Mouse (Mus musculus): Measurements from ENCODE around the gene Rnf32. TPM values are rescaled to one million over a fixed set of nuclear protein-coding genes. Genes with fewer than 3 reads are reported as not detected.

Rnf32 gene
- polyA plus RNA-seq (2015; fragmentation: Nextera tagmentation; extraction: Ambion mirVana), result 2.6 and 2.9 TPM in 2 replicates

DNA sequence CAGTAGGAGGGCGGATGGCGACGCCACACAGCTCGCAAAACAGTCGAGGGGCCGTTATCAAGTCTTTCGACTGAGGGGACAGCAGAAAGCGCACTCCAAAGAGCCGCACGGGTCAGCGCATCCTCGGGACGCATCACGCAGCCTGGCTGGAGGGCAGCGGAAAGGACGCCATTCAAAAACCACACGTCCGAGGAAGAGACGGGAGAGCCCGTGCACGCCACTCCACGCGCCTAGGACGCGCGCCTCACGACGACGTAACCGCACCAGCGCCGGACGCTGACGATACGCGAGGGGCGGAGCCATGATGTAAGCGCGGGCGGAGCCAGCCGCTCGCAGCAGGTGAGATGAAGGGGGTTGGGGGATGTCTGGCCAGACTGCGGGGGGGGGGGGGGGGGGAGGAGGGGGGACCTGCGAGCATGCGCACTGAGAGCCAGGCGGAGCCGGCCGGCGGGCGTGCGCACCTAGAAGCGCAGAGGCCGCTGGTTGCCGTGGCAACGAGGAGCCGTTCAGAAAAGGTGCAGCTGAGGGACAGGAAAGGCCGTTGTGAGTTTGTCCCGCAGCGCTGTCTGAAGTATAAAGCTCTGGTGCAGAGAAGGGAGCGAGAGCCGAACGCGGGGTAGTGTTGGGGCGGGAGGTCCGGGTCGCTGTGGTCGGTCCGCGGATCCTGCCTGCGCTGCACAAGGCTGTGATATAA lies at the start of gene Rnf32:
TSS of gene Rnf32 (plus strand) at position 423 of the 694 bp plus-strand sequence.
- peak within 1 kb of the TSS; percentile 84 for H3K4me2 ChIP-seq
- peak within 1 kb of the TSS; percentile 69 for H3K27ac ChIP-seq (replicated peaks)
- peak; percentile 88 for ATAC-seq (ENCODE audit: extremely low read depth, insufficient number of reproducible peaks, low FRiP score, low TSS enrichment)
- H3K4me3 ChIP-seq, result peak within 1 kb of the TSS; percentile 74
- H3K4me1 ChIP-seq, result peaks cover 11% of the 10 kb centered on the region
- no peaks in the 10 kb centered on the region for H3K27me3 ChIP-seq (replicated peaks)
- H3K9ac ChIP-seq, result peak within 1 kb of the TSS; percentile 86
- no peaks in the 10 kb centered on the region for H3K36me3 ChIP-seq
- H3K9me3 ChIP-seq, result no peaks in the 10 kb centered on the region
- under 1% methylated on average over 61 of the region's 70 CpGs for WGBS

DNA sequence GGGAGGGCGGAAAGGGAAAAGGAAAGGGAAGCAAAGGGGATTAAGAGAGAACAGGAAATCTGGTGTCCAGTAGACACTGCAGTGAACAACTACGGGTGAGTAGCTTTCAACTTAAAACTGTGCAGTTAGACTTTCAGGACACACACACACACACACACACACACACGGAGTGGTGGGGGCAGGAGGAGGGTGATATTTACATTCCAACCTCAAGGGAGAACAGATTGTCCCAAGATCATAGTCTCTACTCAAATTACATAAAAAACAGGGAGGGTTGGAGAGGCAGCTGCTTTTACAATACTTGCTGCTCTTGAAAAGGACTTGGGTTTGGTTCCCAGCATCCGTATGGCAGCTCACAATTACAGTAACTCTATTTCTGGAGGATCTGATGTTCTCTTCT lies 45.6 kb upstream of the Rnf32 start:
- H3K27ac ChIP-seq (replicated peaks), result no peak overlapping the region
- H3K36me3 ChIP-seq, result no peaks in the 10 kb centered on the region
- no peaks in the 10 kb centered on the region for H3K9me3 ChIP-seq
- H3K4me2 ChIP-seq, result no peak overlapping the region
- H3K27me3 ChIP-seq (replicated peaks), result no peaks in the 10 kb centered on the region
- no peak overlapping the region for H3K4me3 ChIP-seq
- ATAC-seq (ENCODE audit: extremely low read depth, insufficient number of reproducible peaks, low FRiP score, low TSS enrichment), result no peak
- no peaks in the 10 kb centered on the region for H3K4me1 ChIP-seq
- WGBS, result 55% methylated on average over 4 of the region's 4 CpGs
- no peak overlapping the region for H3K9ac ChIP-seq

GRCm38 (mm10) chr5:29159849-29160248 lies 35.9 kb upstream of the Rnf32 start:
- Histone ChIP-seq H3K4me2 (no peak overlapping the region), H3K9ac (no peak overlapping the region), H3K4me3 (no peak overlapping the region), H3K36me3 (no peaks in the 10 kb centered on the region), H3K9me3 (no peaks in the 10 kb centered on the region), H3K27ac (replicated peaks) (no peak overlapping the region), H3K4me1 (no peaks in the 10 kb centered on the region), H3K27me3 (replicated peaks) (no peaks in the 10 kb centered on the region)
- WGBS, result 45% methylated on average over 1 of the region's 1 CpGs
- ATAC-seq (ENCODE audit: extremely low read depth, insufficient number of reproducible peaks, low FRiP score, low TSS enrichment), result no peak

DNA sequence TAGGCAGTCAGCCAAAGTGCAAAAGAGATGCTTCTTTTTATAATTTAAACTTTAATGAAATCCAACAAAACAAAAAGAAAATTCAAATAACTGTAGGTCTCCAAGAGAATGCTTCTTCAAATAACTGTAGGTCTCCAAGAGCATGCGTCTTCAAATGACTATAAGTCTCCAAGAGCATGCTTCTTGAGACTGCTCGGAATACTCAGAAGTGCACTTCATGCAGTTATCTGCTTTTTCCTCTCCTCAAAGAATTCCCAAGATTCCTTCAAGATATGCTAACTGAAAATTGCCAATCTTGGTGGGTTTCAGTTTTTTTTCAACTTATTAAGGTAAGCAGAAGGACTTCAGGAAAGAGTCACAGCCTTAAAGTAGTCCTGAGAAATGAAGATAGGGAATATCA lies 28.8 kb upstream of the Rnf32 start:
- Histone ChIP-seq H3K4me3 (no peak overlapping the region), H3K36me3 (no peaks in the 10 kb centered on the region), H3K27me3 (replicated peaks) (no peaks in the 10 kb centered on the region), H3K4me2 (no peak overlapping the region), H3K9me3 (no peaks in the 10 kb centered on the region), H3K9ac (no peak overlapping the region), H3K4me1 (no peaks in the 10 kb centered on the region), H3K27ac (replicated peaks) (no peak overlapping the region)
- WGBS, result 60% methylated on average over 2 of the region's 2 CpGs
- no peak for ATAC-seq (ENCODE audit: extremely low read depth, insufficient number of reproducible peaks, low FRiP score, low TSS enrichment)

DNA sequence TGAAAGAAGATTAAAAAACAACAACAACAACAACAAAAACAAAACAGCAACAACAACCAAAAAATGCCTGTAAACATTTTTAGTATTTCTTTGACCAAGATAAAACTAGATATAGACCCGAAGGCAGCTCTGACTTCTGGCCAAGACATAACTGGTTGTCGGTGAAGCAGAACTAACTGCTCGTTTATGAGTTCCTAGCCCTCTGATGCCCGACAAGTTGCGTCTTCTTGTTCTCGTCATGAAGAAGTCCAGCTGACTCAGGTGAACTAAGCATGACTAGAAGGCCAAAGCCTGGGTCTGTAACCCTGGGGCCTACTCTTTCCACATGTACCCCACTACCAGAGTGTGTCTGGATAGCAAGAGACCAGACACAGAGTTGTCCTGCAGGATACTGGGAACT lies 25.6 kb upstream of the Rnf32 start:
- Histone ChIP-seq H3K27me3 (replicated peaks) (no peaks in the 10 kb centered on the region), H3K9ac (no peak overlapping the region), H3K9me3 (no peaks in the 10 kb centered on the region), H3K36me3 (no peaks in the 10 kb centered on the region), H3K27ac (replicated peaks) (no peak overlapping the region), H3K4me1 (no peaks in the 10 kb centered on the region), H3K4me2 (no peak overlapping the region), H3K4me3 (no peak overlapping the region)
- no peak for ATAC-seq (ENCODE audit: extremely low read depth, insufficient number of reproducible peaks, low FRiP score, low TSS enrichment)
- 79% methylated on average over 6 of the region's 6 CpGs for WGBS

DNA sequence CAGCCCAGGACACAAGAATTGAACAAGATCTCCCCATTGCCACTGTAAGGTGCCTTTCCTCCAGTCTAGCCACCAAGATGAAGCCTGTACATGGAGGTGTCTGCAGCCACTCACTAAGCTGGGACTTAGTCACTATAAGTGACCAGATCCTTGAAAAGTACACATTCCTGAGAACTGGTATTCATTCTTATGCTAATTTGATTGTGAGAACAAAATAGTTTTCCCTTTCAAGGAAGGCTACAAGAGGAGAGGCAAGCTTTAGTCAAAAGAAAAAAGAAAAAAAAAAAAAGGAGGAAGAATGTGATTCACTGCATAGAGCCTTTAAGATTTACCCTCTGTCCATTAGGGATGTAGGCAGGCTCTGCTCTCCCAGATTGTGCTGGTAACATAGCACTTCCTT lies 24.6 kb upstream of the Rnf32 start:
- no peak overlapping the region for H3K27ac ChIP-seq (replicated peaks)
- H3K4me3 ChIP-seq, result no peak overlapping the region
- H3K4me2 ChIP-seq, result no peak overlapping the region
- H3K9ac ChIP-seq, result no peak overlapping the region
- no peaks in the 10 kb centered on the region for H3K36me3 ChIP-seq
- no peaks in the 10 kb centered on the region for H3K4me1 ChIP-seq
- no peak for ATAC-seq (ENCODE audit: extremely low read depth, insufficient number of reproducible peaks, low FRiP score, low TSS enrichment)
- H3K9me3 ChIP-seq, result no peaks in the 10 kb centered on the region
- no peaks in the 10 kb centered on the region for H3K27me3 ChIP-seq (replicated peaks)

- WGBS, result 69% methylated on average over 5 of the region's 5 CpGs
- H3K9ac ChIP-seq, result no peak overlapping the region
- no peak for ATAC-seq (ENCODE audit: extremely low read depth, insufficient number of reproducible peaks, low FRiP score, low TSS enrichment)
These were observed 9.0 kb upstream of the Rnf32 start for GRCm38 (mm10) chr5:29186798-29187197.

DNA sequence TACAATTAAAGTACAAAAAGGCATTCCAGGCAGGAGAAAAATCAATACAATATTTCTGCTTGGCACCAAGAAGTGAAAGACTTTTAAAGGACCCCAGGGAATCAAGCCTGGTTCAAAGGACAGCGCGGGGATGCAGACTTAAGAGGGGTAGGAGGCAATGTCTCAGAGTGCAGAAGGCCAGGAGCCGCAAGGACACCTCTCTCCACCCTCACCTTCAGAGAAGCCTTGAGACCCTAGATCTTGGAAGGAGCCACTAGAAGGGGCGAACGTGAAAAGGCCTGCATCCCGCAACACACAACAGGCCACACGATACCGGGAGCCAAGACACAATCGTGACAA lies 592 bp upstream of the Rnf32 start:
- H3K27me3 ChIP-seq (replicated peaks), result no peaks in the 10 kb centered on the region
- no peak for ATAC-seq (ENCODE audit: extremely low read depth, insufficient number of reproducible peaks, low FRiP score, low TSS enrichment)
- peak overlapping the region; percentile 69 for H3K27ac ChIP-seq (replicated peaks)
- 5% methylated on average over 9 of the region's 9 CpGs for WGBS
- H3K4me3 ChIP-seq, result peak overlapping the region; percentile 74
- no peaks in the 10 kb centered on the region for H3K9me3 ChIP-seq
- H3K9ac ChIP-seq, result peak overlapping the region; percentile 86
- H3K4me2 ChIP-seq, result peak overlapping the region; percentile 84
- H3K4me1 ChIP-seq, result peaks cover 11% of the 10 kb centered on the region
- H3K36me3 ChIP-seq, result no peaks in the 10 kb centered on the region

More at GRCm38 (mm10) chr5:29186798-29187197, 9.0 kb upstream of the Rnf32 start:
- no peaks in the 10 kb centered on the region for H3K27me3 ChIP-seq (replicated peaks)
- H3K9me3 ChIP-seq, result no peaks in the 10 kb centered on the region
- H3K4me1 ChIP-seq, result no peaks in the 10 kb centered on the region
- no peak overlapping the region for H3K4me2 ChIP-seq
- H3K4me3 ChIP-seq, result no peak overlapping the region
- no peaks in the 10 kb centered on the region for H3K36me3 ChIP-seq
- H3K27ac ChIP-seq (replicated peaks), result no peak overlapping the region

GRCm38 (mm10) chr5:29196264-29196658 lies 469 bp downstream of the Rnf32 start:
- peak overlapping the region; percentile 84 for H3K4me2 ChIP-seq
- H3K36me3 ChIP-seq, result no peaks in the 10 kb centered on the region
- H3K27ac ChIP-seq (replicated peaks), result no peak overlapping the region
- peak overlapping the region; percentile 81 for H3K9ac ChIP-seq
- 14% methylated on average over 12 of the region's 12 CpGs for WGBS
- H3K27me3 ChIP-seq (replicated peaks), result no peaks in the 10 kb centered on the region
- no peak for ATAC-seq (ENCODE audit: extremely low read depth, insufficient number of reproducible peaks, low FRiP score, low TSS enrichment)
- H3K9me3 ChIP-seq, result no peaks in the 10 kb centered on the region
- peaks cover 11% of the 10 kb centered on the region for H3K4me1 ChIP-seq
- H3K4me3 ChIP-seq, result peak overlapping the region; percentile 74

GRCm38 (mm10) chr5:29197187-29197586 lies 1.4 kb downstream of the Rnf32 start:
- no peak overlapping the region for H3K4me2 ChIP-seq
- no peaks in the 10 kb centered on the region for H3K36me3 ChIP-seq
- no peak overlapping the region for H3K9ac ChIP-seq
- 85% methylated on average over 4 of the region's 4 CpGs for WGBS
- no peak for ATAC-seq (ENCODE audit: extremely low read depth, insufficient number of reproducible peaks, low FRiP score, low TSS enrichment)
- H3K9me3 ChIP-seq, result no peaks in the 10 kb centered on the region
- no peaks in the 10 kb centered on the region for H3K27me3 ChIP-seq (replicated peaks)
- no peak overlapping the region for H3K27ac ChIP-seq (replicated peaks)
- H3K4me1 ChIP-seq, result peaks cover 11% of the 10 kb centered on the region
- H3K4me3 ChIP-seq, result no peak overlapping the region

- Histone ChIP-seq H3K4me2 (no peak overlapping the region), H3K9ac (no peak overlapping the region), H3K36me3 (no peaks in the 10 kb centered on the region), H3K4me3 (no peak overlapping the region), H3K27ac (replicated peaks) (no peak overlapping the region), H3K9me3 (no peaks in the 10 kb centered on the region), H3K27me3 (replicated peaks) (no peaks in the 10 kb centered on the region), H3K4me1 (peaks cover 11% of the 10 kb centered on the region)
- no peak for ATAC-seq (ENCODE audit: extremely low read depth, insufficient number of reproducible peaks, low FRiP score, low TSS enrichment)
- WGBS, result 65% methylated on average over 4 of the region's 4 CpGs
These were observed 3.2 kb downstream of the Rnf32 start for GRCm38 (mm10) chr5:29198960-29199488.

- Histone ChIP-seq H3K36me3 (no peaks in the 10 kb centered on the region), H3K27ac (replicated peaks) (peak overlapping the region; percentile 13; the same call in 1 of the 2 replicates), H3K27me3 (replicated peaks) (no peaks in the 10 kb centered on the region), H3K9ac (no peak overlapping the region), H3K4me1 (peaks cover 11% of the 10 kb centered on the region), H3K4me3 (no peak overlapping the region), H3K9me3 (no peaks in the 10 kb centered on the region), H3K4me2 (no peak overlapping the region)
- 49% methylated on average over 3 of the region's 3 CpGs for WGBS
- no peak for ATAC-seq (ENCODE audit: extremely low read depth, insufficient number of reproducible peaks, low FRiP score, low TSS enrichment)
These were observed 4.1 kb downstream of the Rnf32 start for GRCm38 (mm10) chr5:29199868-29200267.
